ENCODE assay signal across 23 mouse cellular contexts in the genomic region with DNA sequence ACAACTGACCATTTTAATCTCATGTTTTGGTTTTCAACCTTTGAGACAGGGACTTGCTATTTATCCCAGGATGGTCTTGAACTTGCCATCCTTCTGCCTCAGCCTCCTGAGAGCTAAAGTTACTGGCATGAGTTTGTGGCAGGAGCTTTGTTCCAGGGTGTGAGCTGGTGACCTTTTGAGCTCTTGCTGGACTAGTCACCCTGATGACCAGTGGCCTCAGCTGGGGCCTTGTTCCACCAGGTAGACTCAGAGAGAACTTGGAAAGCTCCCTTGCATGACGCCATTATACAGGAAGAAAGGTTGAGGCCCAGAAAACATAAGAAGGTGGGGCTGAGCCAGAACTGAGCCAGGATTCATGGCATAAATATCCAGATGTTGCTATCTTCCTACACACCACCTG. TPM values are rescaled to one million over a fixed set of nuclear protein-coding genes. Genes with fewer than 3 reads are reported as not detected.
A peak's percentile ranks its signal among the peaks of the same experiment; 100 is the strongest.
DNase-seq lines count a peak whose midpoint lies in the region; ATAC-seq and TF ChIP-seq lines count a peak whose summit lies in the region.
"Had no signal": no experiment of that assay in that cellular context is flagged by ENCODE, and none has a peak within 500 bp of the region (broad histone marks: within the 10 kb centered on the region; RNA-seq: fewer than 3 reads in every experiment).

No protein-coding gene starts in this region.

- TF ChIP-seq POLR2A in liver, adult 2 months (IDR thresholded peaks at IDR 0.05; ENCODE audit: extremely low read depth, insufficient read depth, low read length), result no peak

- H3K9me3 ChIP-seq in liver, embryonic 11.5 days (ENCODE audit: control insufficient read depth, low read length), result no peaks in the 10 kb centered on the region
- H3K9me3 ChIP-seq in lung, embryonic 15.5 days, result no peaks in the 10 kb centered on the region
- H3K9me3 ChIP-seq in midbrain, postnatal 0 days (ENCODE audit: low read length), result no peaks in the 10 kb centered on the region
- H3K9me3 ChIP-seq: embryonic facial prominence, embryonic 10.5 days; embryonic facial prominence, embryonic 12.5 days; forebrain, embryonic 13.5 days; forebrain, embryonic 15.5 days; G1E had no signal

- DNase-seq in liver, adult 2 months (ENCODE audit: extremely low read depth, low read depth, low spot score), result peak; percentile 90
- DNase-seq in liver, embryonic 11.5 days (ENCODE audit: low spot score), result no peak
- no peak for DNase-seq in lung, adult 18-20 months
- no peak for DNase-seq in midbrain, postnatal 0 days (ENCODE audit: low spot score)
- DNase-seq: adrenal gland, adult 8-10 months; adrenal gland, postnatal 14 days; adrenal gland, postnatal 36 days; B cell, adult 2 months; cerebellum, adult 11-12 months; cerebellum, adult 2 months; cerebellum, adult 9-10 months; cerebellum, postnatal 10 days; cerebellum, postnatal 25 days; forebrain, postnatal 0 days had no signal

- H3K36me3 ChIP-seq in liver, adult 2 months (ENCODE audit: control insufficient read depth, insufficient read depth, low read length), result no peaks in the 10 kb centered on the region
- H3K36me3 ChIP-seq in liver, embryonic 11.5 days (ENCODE audit: control insufficient read depth, insufficient read depth, low read length), result no peaks in the 10 kb centered on the region
- H3K36me3 ChIP-seq in lung, embryonic 15.5 days, result no peaks in the 10 kb centered on the region
- H3K36me3 ChIP-seq in midbrain, postnatal 0 days (ENCODE audit: insufficient read depth, low read length), result no peaks in the 10 kb centered on the region
- H3K36me3 ChIP-seq: embryonic facial prominence, embryonic 10.5 days; embryonic facial prominence, embryonic 12.5 days; forebrain, embryonic 15.5 days; G1E had no signal

- H3K4me3 ChIP-seq in liver, adult 2 months (ENCODE audit: insufficient read depth, low read depth, low read length), result no peak overlapping the region
- no peak overlapping the region for H3K4me3 ChIP-seq in liver, embryonic 11.5 days (ENCODE audit: low read depth, low read length)
- H3K4me3 ChIP-seq in lung, embryonic 15.5 days, result no peak overlapping the region
- no peak overlapping the region for H3K4me3 ChIP-seq in midbrain, postnatal 0 days (ENCODE audit: low read depth, low read length)
- H3K4me3 ChIP-seq: embryonic facial prominence, embryonic 10.5 days; embryonic facial prominence, embryonic 12.5 days; forebrain, embryonic 13.5 days; forebrain, embryonic 15.5 days had no signal

- H3K27ac ChIP-seq in liver, adult 2 months (replicated peaks; ENCODE audit: insufficient read depth, low read depth, low read length), result peak overlapping the region; percentile 69
- no peak overlapping the region for H3K27ac ChIP-seq in liver, embryonic 11.5 days (ENCODE audit: low read depth, low read length)
- H3K27ac ChIP-seq in lung, embryonic 15.5 days, result peak overlapping the region; percentile 89; the same call in 1 of the 2 replicates
- no peak overlapping the region for H3K27ac ChIP-seq in midbrain, postnatal 0 days (ENCODE audit: low read depth, low read length)
- H3K27ac ChIP-seq: embryonic facial prominence, embryonic 10.5 days; embryonic facial prominence, embryonic 12.5 days; forebrain, embryonic 13.5 days; forebrain, embryonic 15.5 days had no signal

- WGBS in liver, adult 2 months, result 31% methylated on average over 1 of the region's 1 CpGs
- WGBS in liver, embryonic 11.5 days, result 94% methylated on average over 1 of the region's 1 CpGs
- WGBS in lung, embryonic 15.5 days, result 85% methylated on average over 1 of the region's 1 CpGs
- WGBS in midbrain, postnatal 0 days, result 100% methylated on average over 1 of the region's 1 CpGs

- no peak for TF ChIP-seq CTCF in liver, adult 2 months (IDR thresholded peaks at IDR 0.05; ENCODE audit: low read depth, low read length)
- no peak for TF ChIP-seq CTCF in midbrain, postnatal 0 days (IDR thresholded peaks at IDR 0.05)

- H3K9ac ChIP-seq in liver, adult 2 months (ENCODE audit: low read depth, low read length), result no peak overlapping the region
- no peak overlapping the region for H3K9ac ChIP-seq in liver, embryonic 11.5 days (ENCODE audit: low read depth, low read length)
- no peak overlapping the region for H3K9ac ChIP-seq in lung, embryonic 15.5 days
- no peak overlapping the region for H3K9ac ChIP-seq in midbrain, postnatal 0 days (replicated peaks; ENCODE audit: low read length, poor library complexity, severe bottlenecking)
- H3K9ac ChIP-seq: embryonic facial prominence, embryonic 12.5 days; forebrain, embryonic 13.5 days; forebrain, embryonic 15.5 days; forebrain, postnatal 0 days had no signal

- no peaks in the 10 kb centered on the region for H3K27me3 ChIP-seq in liver, adult 2 months (ENCODE audit: control insufficient read depth, insufficient read depth, low read length)
- H3K27me3 ChIP-seq in liver, embryonic 11.5 days (replicated peaks; ENCODE audit: control insufficient read depth, insufficient read depth, low read length), result peaks cover 11% of the 10 kb centered on the region
- no peaks in the 10 kb centered on the region for H3K27me3 ChIP-seq in lung, embryonic 15.5 days
- H3K27me3 ChIP-seq in midbrain, postnatal 0 days (ENCODE audit: insufficient read depth, low read length), result no peaks in the 10 kb centered on the region
- H3K27me3 ChIP-seq: forebrain, embryonic 15.5 days; Patski had no signal

- H3K4me2 ChIP-seq in liver, embryonic 11.5 days, result no peak overlapping the region
- no peak overlapping the region for H3K4me2 ChIP-seq in lung, embryonic 15.5 days
- no peak overlapping the region for H3K4me2 ChIP-seq in midbrain, postnatal 0 days (ENCODE audit: low read depth, low read length, poor library complexity, severe bottlenecking)
- H3K4me2 ChIP-seq: embryonic facial prominence, embryonic 12.5 days; forebrain, embryonic 13.5 days; forebrain, embryonic 15.5 days had no signal

- peaks cover 37% of the 10 kb centered on the region for H3K4me1 ChIP-seq in liver, adult 2 months (ENCODE audit: control insufficient read depth, insufficient read depth, low read length)
- peaks cover 26% of the 10 kb centered on the region for H3K4me1 ChIP-seq in liver, embryonic 11.5 days (replicated peaks; ENCODE audit: control insufficient read depth, insufficient read depth, low read length)
- peaks cover 64% of the 10 kb centered on the region for H3K4me1 ChIP-seq in lung, embryonic 15.5 days
- 0 out of 2 replicates have a peak, but pooled peaks cover 2% of the 10 kb centered on the region for H3K4me1 ChIP-seq in midbrain, postnatal 0 days (ENCODE audit: insufficient read depth, low read length)
- H3K4me1 ChIP-seq: forebrain, embryonic 15.5 days had no signal

- ATAC-seq in liver, embryonic 11.5 days (replicated peaks; ENCODE audit: low FRiP score), result no peak
- ATAC-seq in lung, embryonic 15.5 days (ENCODE audit: borderline replicate concordance, extremely low read depth, low FRiP score, low TSS enrichment), result no peak
- ATAC-seq in midbrain, postnatal 0 days (ENCODE audit: low FRiP score), result no peak
- ATAC-seq: activated CD4-positive, CD25-positive, alpha-beta regulatory T cell, adult 4 months; CD4-positive, CD25-positive, alpha-beta regulatory T cell, adult 4 months; forebrain, embryonic 13.5 days; forebrain, embryonic 15.5 days; forebrain, postnatal 0 days; Patski had no signal

- no peaks in the 10 kb centered on the region for H3K79me2 ChIP-seq in liver, adult 2 months (ENCODE audit: control insufficient read depth, insufficient read depth, low read length)

RNA-seq across cellular contexts. Expression of gene Epha2, which starts 20.6 kb away (rescaled TPM):
- 7.7 and 9.3 TPM in 2 replicates for total RNA-seq in liver, adult 2 months (2014; rRNA removed)
- 11.6 and 12.0 TPM in 2 replicates for polyA plus RNA-seq in liver, adult 2 months (2012; rRNA removed)
- polyA plus RNA-seq in liver, embryonic 11.5 days (2014; fragmentation: Nextera tagmentation; extraction: Ambion mirVana), result 2.5 and 2.9 TPM in 2 replicates
- 10.8 and 11.0 TPM in 2 replicates for polyA plus RNA-seq in lung, embryonic 15.5 days (2015; fragmentation: Nextera tagmentation; extraction: Ambion mirVana)
- 3.1 and 3.2 TPM in 2 replicates for total RNA-seq in midbrain, postnatal 0 days (2014; rRNA removed)
- 0.27 and 0.30 TPM in 2 replicates for polyA plus RNA-seq in midbrain, postnatal 0 days (2015; fragmentation: Nextera tagmentation; extraction: Ambion mirVana)
- total RNA-seq: G1E had no signal
- polyA plus RNA-seq: activated CD4-positive, CD25-positive, alpha-beta regulatory T cell, adult 4 months; G1E had no signal

RNA-seq across cellular contexts. Expression of gene Arhgef19, which starts 41.2 kb away (rescaled TPM):
- 14.4 and 25.8 TPM in 2 replicates for total RNA-seq in liver, adult 2 months (2014; rRNA removed)
- 34.3 and 64.4 TPM in 2 replicates for polyA plus RNA-seq in liver, adult 2 months (2012; rRNA removed)
- polyA plus RNA-seq in liver, embryonic 11.5 days (2014; fragmentation: Nextera tagmentation; extraction: Ambion mirVana), result 2.3 and 2.5 TPM in 2 replicates
- 19.2 and 20.5 TPM in 2 replicates for polyA plus RNA-seq in lung, embryonic 15.5 days (2015; fragmentation: Nextera tagmentation; extraction: Ambion mirVana)
- total RNA-seq in midbrain, postnatal 0 days (2014; rRNA removed), result 0.76 and 1.3 TPM in 2 replicates
- 1.1 and 1.3 TPM in 2 replicates for polyA plus RNA-seq in midbrain, postnatal 0 days (2015; fragmentation: Nextera tagmentation; extraction: Ambion mirVana)
- total RNA-seq: G1E had no signal
- polyA plus RNA-seq: activated CD4-positive, CD25-positive, alpha-beta regulatory T cell, adult 4 months; CD4-positive, CD25-positive, alpha-beta regulatory T cell, adult 4 months; G1E had no signal

Comparison
In these comparisons a context has a peak if more than half of its experiments do, and no peak if none do; other contexts are left out.
1. H3K27ac ChIP-seq: peak in liver, adult 2 months (single experiment) and lung, embryonic 15.5 days (single experiment); none in liver, embryonic 11.5 days (single experiment) and midbrain, postnatal 0 days (single experiment).